Mouse (Mus musculus) hindbrain, embryonic 11.5 days (tissue): Measurements from ENCODE around the gene Cdkl4. TPM values are rescaled to one million over a fixed set of nuclear protein-coding genes. Genes with fewer than 3 reads are reported as not detected.

ENCODE experiments used
- ATAC-seq: fragments of 200-750 bp; cut with Nextera tagmentation; 2 replicates; pipeline ENCODE4 v1.8.0; 2017; ENCODE audit warnings: mild to moderate bottlenecking, moderate TSS enrichment, moderate library complexity; ENCODE audit not compliant: low FRiP score
- DNase-seq: peaks from one replicate; pipeline ENCODE4 v3.0.0-alpha.2; 2015; ENCODE audit warnings: low spot score
- H3K27ac ChIP-seq: fragments of 300-500 bp; sonication (generic); 2 replicates; pipeline ENCODE4 v1.5.1; 2014; ENCODE audit warnings: mild to moderate bottlenecking, low read depth, low read length
- H3K27me3 ChIP-seq: fragments of 300-500 bp; sonication (generic); 2 replicates; pipeline ENCODE4 v1.6.1; 2014; ENCODE audit warnings: mild to moderate bottlenecking, low read length, moderate library complexity, mixed read lengths; ENCODE audit not compliant: control insufficient read depth, insufficient read depth
- H3K36me3 ChIP-seq: fragments of 300-500 bp; sonication (generic); 2 replicates; pipeline ENCODE4 v1.6.1; 2014; ENCODE audit warnings: mild to moderate bottlenecking, low read length, moderate library complexity, mixed read lengths; ENCODE audit not compliant: control insufficient read depth, insufficient read depth
- H3K4me1 ChIP-seq: fragments of 300-500 bp; sonication (generic); replicated peaks from 2 replicates; pipeline ENCODE4 v1.6.1; 2014; ENCODE audit warnings: low read length, mixed read lengths; ENCODE audit not compliant: control insufficient read depth, insufficient read depth
- H3K4me2 ChIP-seq: fragments of 300-500 bp; sonication (generic); replicated peaks from 2 replicates; pipeline ENCODE4 v1.6.1; 2014; ENCODE audit warnings: mild to moderate bottlenecking, low read depth, low read length
- H3K4me3 ChIP-seq: fragments of 300-500 bp; sonication (generic); 2 replicates; pipeline ENCODE4 v1.5.1; 2014; ENCODE audit warnings: low read depth, low read length
- H3K9ac ChIP-seq: fragments of 300-500 bp; sonication (generic); 2 replicates; pipeline ENCODE4 v1.6.1; 2014; ENCODE audit warnings: low read depth, low read length
- H3K9me3 ChIP-seq: fragments of 300-500 bp; sonication (generic); 2 replicates; pipeline ENCODE4 v1.6.1; 2016; ENCODE audit warnings: low read length; ENCODE audit not compliant: control insufficient read depth
- WGBS: fragments of 180-500 bp; shearing (Covaris S2); extraction: QIAGEN DNeasy Blood & Tissue Kit; methylation state at CpG from one replicate; pipeline ENCODE4 v1.1.7; 2014; 5-methylcytosine and 5-hydroxymethylcytosine counted together
- polyA plus RNA-seq: library from polyadenylated mRNA; unstranded; fragments of >200 nt; fragmentation: Nextera tagmentation; extraction: Ambion mirVana; gene quantifications from 2 replicates; pipeline ENCODE4 v1.2.1, GENCODE M21; 2014

Cdkl4 gene
- polyA plus RNA-seq, 1 experiment from 2014 or later = 5.6 TPM

GRCm38 (mm10) chr17:80583051-80583450 lies 5.4 kb upstream of the Cdkl4 start:
- no peak overlapping the region for H3K4me2 ChIP-seq
- no peak for DNase-seq
- no peak overlapping the region for H3K27ac ChIP-seq
- 91% methylated on average over 6 of the region's 6 CpGs for WGBS
- no peaks in the 10 kb centered on the region for H3K36me3 ChIP-seq
- H3K9me3 ChIP-seq = no peaks in the 10 kb centered on the region
- no peak overlapping the region for H3K4me3 ChIP-seq
- H3K4me1 ChIP-seq = no peaks in the 10 kb centered on the region
- ATAC-seq = no peak
- H3K27me3 ChIP-seq = no peaks in the 10 kb centered on the region
- no peak overlapping the region for H3K9ac ChIP-seq

GRCm38 (mm10) chr17:80579901-80580300 lies 2.3 kb upstream of the Cdkl4 start:
- H3K27ac ChIP-seq = no peak overlapping the region
- no peak for ATAC-seq
- 81% methylated on average over 6 of the region's 6 CpGs for WGBS

GRCm38 (mm10) chr17:80579089-80579488 lies 1.5 kb upstream of the Cdkl4 start:
- H3K9me3 ChIP-seq = no peaks in the 10 kb centered on the region
- no peak overlapping the region for H3K4me3 ChIP-seq
- no peak overlapping the region for H3K27ac ChIP-seq
- no peak for DNase-seq
- WGBS = 90% methylated on average over 9 of the region's 9 CpGs
- no peak overlapping the region for H3K9ac ChIP-seq
- no peak overlapping the region for H3K4me2 ChIP-seq
- no peaks in the 10 kb centered on the region for H3K27me3 ChIP-seq
- ATAC-seq = no peak
- H3K36me3 ChIP-seq = no peaks in the 10 kb centered on the region
- H3K4me1 ChIP-seq = peaks cover 2% of the 10 kb centered on the region; the same call in 1 of the 2 replicates

More at GRCm38 (mm10) chr17:80579901-80580300, 2.3 kb upstream of the Cdkl4 start:
- no peaks in the 10 kb centered on the region for H3K9me3 ChIP-seq
- H3K4me3 ChIP-seq = no peak overlapping the region
- H3K9ac ChIP-seq = no peak overlapping the region
- no peaks in the 10 kb centered on the region for H3K27me3 ChIP-seq
- H3K4me1 ChIP-seq = peaks cover 2% of the 10 kb centered on the region; the same call in 1 of the 2 replicates
- H3K4me2 ChIP-seq = no peak overlapping the region
- DNase-seq = no peak
- no peaks in the 10 kb centered on the region for H3K36me3 ChIP-seq

GRCm38 (mm10) chr17:80578041-80578440 lies 428 bp upstream of the Cdkl4 start:
- 93% methylated on average over 1 of the region's 1 CpGs for WGBS
- Histone ChIP-seq H3K4me3 (no peak overlapping the region), H3K9me3 (no peaks in the 10 kb centered on the region), H3K9ac (no peak overlapping the region), H3K4me2 (no peak overlapping the region), H3K27me3 (no peaks in the 10 kb centered on the region), H3K27ac (no peak overlapping the region), H3K36me3 (no peaks in the 10 kb centered on the region), H3K4me1 (peaks cover 2% of the 10 kb centered on the region; the same call in 1 of the 2 replicates)
- ATAC-seq (no peak), DNase-seq (no peak)

GRCm38 (mm10) chr17:80577214-80577613 lies 399 bp downstream of the Cdkl4 start:
- Histone ChIP-seq H3K27ac (0 out of 2 replicates have a peak overlapping the region, but pooled peaks have one; percentile 56), H3K4me1 (peaks cover 2% of the 10 kb centered on the region; the same call in 1 of the 2 replicates), H3K27me3 (no peaks in the 10 kb centered on the region), H3K9ac (peak overlapping the region; percentile 58), H3K4me2 (peak overlapping the region; percentile 89), H3K36me3 (no peaks in the 10 kb centered on the region), H3K9me3 (no peaks in the 10 kb centered on the region), H3K4me3 (peak overlapping the region; percentile 40)
- peak; percentile 91 for ATAC-seq
- peak; percentile 82 for DNase-seq
- under 1% methylated on average over 28 of the region's 30 CpGs for WGBS

GRCm38 (mm10) chr17:80575008-80575407 lies 2.6 kb downstream of the Cdkl4 start:
- H3K9ac ChIP-seq = no peak overlapping the region
- no peak overlapping the region for H3K4me3 ChIP-seq
- DNase-seq = no peak
- H3K27me3 ChIP-seq = no peaks in the 10 kb centered on the region
- peaks cover 2% of the 10 kb centered on the region; the same call in 1 of the 2 replicates for H3K4me1 ChIP-seq
- H3K4me2 ChIP-seq = no peak overlapping the region
- ATAC-seq = no peak
- no peaks in the 10 kb centered on the region for H3K9me3 ChIP-seq
- no peaks in the 10 kb centered on the region for H3K36me3 ChIP-seq
- H3K27ac ChIP-seq = no peak overlapping the region
- WGBS = 73% methylated on average over 7 of the region's 7 CpGs

- Histone ChIP-seq H3K4me1 (peaks cover 2% of the 10 kb centered on the region; the same call in 1 of the 2 replicates), H3K4me3 (no peak overlapping the region), H3K9me3 (no peaks in the 10 kb centered on the region), H3K9ac (no peak overlapping the region), H3K27ac (no peak overlapping the region), H3K36me3 (no peaks in the 10 kb centered on the region), H3K27me3 (no peaks in the 10 kb centered on the region), H3K4me2 (no peak overlapping the region)
- WGBS = 69% methylated on average over 7 of the region's 7 CpGs
- ATAC-seq (no peak), DNase-seq (no peak)
Observed at GRCm38 (mm10) chr17:80574471-80574965, 3.1 kb downstream of the Cdkl4 start.

- Histone ChIP-seq H3K9me3 (no peaks in the 10 kb centered on the region), H3K9ac (no peak overlapping the region), H3K4me2 (no peak overlapping the region), H3K4me1 (no peaks in the 10 kb centered on the region; the same call in 1 of the 2 replicates), H3K4me3 (no peak overlapping the region), H3K36me3 (no peaks in the 10 kb centered on the region), H3K27ac (no peak overlapping the region), H3K27me3 (no peaks in the 10 kb centered on the region)
- DNase-seq (no peak), ATAC-seq (no peak)
- WGBS = 92% methylated on average over 13 of the region's 13 CpGs
Observed at GRCm38 (mm10) chr17:80572187-80572935, 5.3 kb downstream of the Cdkl4 start.

- Histone ChIP-seq H3K4me1 (no peaks in the 10 kb centered on the region), H3K4me3 (no peak overlapping the region), H3K9ac (no peak overlapping the region), H3K27me3 (no peaks in the 10 kb centered on the region), H3K27ac (no peak overlapping the region), H3K36me3 (no peaks in the 10 kb centered on the region), H3K4me2 (no peak overlapping the region), H3K9me3 (no peaks in the 10 kb centered on the region)
- no peak for ATAC-seq
- no peak for DNase-seq
- WGBS = 90% methylated on average over 4 of the region's 4 CpGs
Observed at GRCm38 (mm10) chr17:80571460-80571859, 6.2 kb downstream of the Cdkl4 start.
